Mouse (Mus musculus) liver, adult 2 months (tissue): ENCODE data around the gene Cox8a. TPM values are rescaled to one million over a fixed set of nuclear protein-coding genes. Genes with fewer than 3 reads are reported as not detected.

ENCODE experiments used
- DNase-seq: peaks from one replicate; pipeline ENCODE4 v3.0.0-alpha.2; 2011; ENCODE audit warnings: low read depth, low spot score; ENCODE audit errors: extremely low read depth
- H3K27ac ChIP-seq: fragments of 200-500 bp; replicated peaks from 2 replicates; pipeline ENCODE4 v1.5.1; 2012; ENCODE audit warnings: low read depth, mild to moderate bottlenecking, control low read depth, inconsistent platforms, low read length; ENCODE audit not compliant: insufficient read depth
- H3K27me3 ChIP-seq: fragments of 200-500 bp; 2 replicates; pipeline ENCODE4 v1.6.1; 2012; ENCODE audit warnings: mild to moderate bottlenecking, moderate library complexity, low read length, inconsistent platforms; ENCODE audit not compliant: control insufficient read depth, insufficient read depth
- H3K36me3 ChIP-seq: fragments of 200-500 bp; 2 replicates; pipeline ENCODE4 v1.6.1; 2012; ENCODE audit warnings: low read length, inconsistent platforms; ENCODE audit not compliant: control insufficient read depth, insufficient read depth
- H3K4me1 ChIP-seq: fragments of 200-500 bp; 2 replicates; pipeline ENCODE4 v1.6.1; 2011; ENCODE audit warnings: low read length; ENCODE audit not compliant: control insufficient read depth, insufficient read depth
- H3K4me3 ChIP-seq: fragments of 200-500 bp; 2 replicates; pipeline ENCODE4 v1.5.1; 2011; ENCODE audit warnings: low read depth, mild to moderate bottlenecking, control low read depth, low read length, moderate library complexity; ENCODE audit not compliant: insufficient read depth
- H3K79me2 ChIP-seq: fragments of 200-500 bp; 2 replicates; pipeline ENCODE4 v1.6.1; 2012; ENCODE audit warnings: inconsistent platforms, mild to moderate bottlenecking, low read length, moderate library complexity; ENCODE audit not compliant: control insufficient read depth, insufficient read depth
- H3K9ac ChIP-seq: fragments of 200-500 bp; 2 replicates; pipeline ENCODE4 v1.6.1; 2012; ENCODE audit warnings: low read depth, mild to moderate bottlenecking, control low read depth, inconsistent platforms, low read length
- CTCF ChIP-seq: fragments of 200-500 bp; IDR thresholded peaks from 2 replicates; pipeline ENCODE4 v1.5.1; 2011; ENCODE audit warnings: low read depth, low read length, control low read depth
- POLR2A ChIP-seq: fragments of 200-500 bp; IDR thresholded peaks from 2 replicates; pipeline ENCODE4 v1.6.1; 2011; ENCODE audit warnings: low read length, control low read depth; ENCODE audit not compliant: insufficient read depth; ENCODE audit errors: extremely low read depth
- WGBS: fragments of 180-500 bp; shearing (Covaris S2); methylation state at CpG from one replicate; pipeline ENCODE4 v1.1.7; 2018; 5-methylcytosine and 5-hydroxymethylcytosine counted together
- polyA plus RNA-seq: library from polyadenylated mRNA; depleted of rRNA; stranded (reverse); fragments of >200 nt; gene quantifications from 2 replicates; pipeline ENCODE4 v1.2.3, GENCODE M21; 2012
- total RNA-seq: library from RNA; depleted of rRNA; stranded (reverse); fragments of >200 nt; gene quantifications from 2 replicates; pipeline ENCODE4 v1.2.3, GENCODE M21; 2014

Cox8a gene
- total and polyA plus RNA-seq, 2 experiments = 252 to 1,697 TPM

DNA sequence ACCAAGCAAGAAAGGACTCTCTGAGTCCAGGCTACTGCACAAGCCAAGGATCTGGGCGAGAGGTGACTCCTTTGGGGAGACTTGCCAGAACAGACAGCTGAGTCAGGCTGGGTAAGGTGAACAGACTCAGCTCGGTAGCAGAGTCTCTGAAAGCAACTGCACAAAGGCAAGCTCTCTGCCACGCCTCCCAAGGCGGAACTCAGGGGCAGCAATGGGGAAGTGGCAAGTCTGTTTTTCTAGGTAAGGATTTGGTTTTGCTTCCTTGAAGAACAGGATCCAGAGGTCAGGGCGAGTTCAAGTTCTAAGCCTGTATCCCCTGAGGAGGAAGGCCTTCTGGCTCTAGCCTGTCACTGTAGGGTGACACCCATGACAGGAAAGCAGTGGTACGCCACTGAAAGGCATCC lies 9.1 kb upstream of the Cox8a start:
- no peaks in the 10 kb centered on the region; the same call in none of the 2 replicates for H3K36me3 ChIP-seq
- WGBS = 82% methylated on average over 6 of the region's 6 CpGs
- no peak for DNase-seq
- H3K79me2 ChIP-seq = no peaks in the 10 kb centered on the region
- H3K4me1 ChIP-seq = no peaks in the 10 kb centered on the region
- TF ChIP-seq POLR2A = no peak
- TF ChIP-seq CTCF = no peak
- H3K4me3 ChIP-seq = no peak overlapping the region
- no peaks in the 10 kb centered on the region for H3K27me3 ChIP-seq
- no peak overlapping the region for H3K27ac ChIP-seq
- H3K9ac ChIP-seq = no peak overlapping the region

DNA sequence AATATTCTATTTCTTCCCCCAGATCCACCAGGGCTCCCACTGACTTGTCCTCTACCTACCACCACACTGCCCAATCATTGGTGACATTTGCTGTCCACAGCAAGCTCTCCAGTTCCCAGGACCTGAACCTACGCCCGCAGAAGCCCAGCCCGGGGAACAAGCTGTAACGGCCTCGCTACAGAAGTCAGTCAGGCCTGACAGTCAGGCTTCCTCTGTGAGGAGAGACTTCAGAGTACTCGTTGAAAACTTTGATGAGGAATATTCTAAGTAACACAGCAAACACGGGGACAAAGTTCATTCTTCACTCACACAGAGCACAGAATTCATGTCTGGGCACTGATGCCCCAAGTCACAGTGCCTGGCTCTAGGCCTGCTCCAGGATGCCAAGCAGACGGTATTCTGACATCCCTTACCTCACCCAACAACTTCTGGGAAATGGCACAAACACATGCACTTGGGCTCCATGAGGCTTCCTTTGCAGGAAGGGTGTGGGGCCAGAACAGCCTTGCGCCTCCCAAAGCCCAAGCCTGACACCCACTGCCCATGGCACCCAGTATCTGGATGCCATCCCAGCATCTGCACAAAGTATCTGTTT lies 7.8 kb upstream of the Cox8a start:
- WGBS = 80% methylated on average over 9 of the region's 9 CpGs
- H3K9ac ChIP-seq = no peak overlapping the region
- H3K4me3 ChIP-seq = no peak overlapping the region
- no peaks in the 10 kb centered on the region for H3K4me1 ChIP-seq
- H3K27ac ChIP-seq = no peak overlapping the region
- no peaks in the 10 kb centered on the region for H3K79me2 ChIP-seq
- TF ChIP-seq POLR2A (no peak), CTCF (no peak)
- H3K27me3 ChIP-seq = no peaks in the 10 kb centered on the region
- no peak for DNase-seq
- no peaks in the 10 kb centered on the region; the same call in none of the 2 replicates for H3K36me3 ChIP-seq

DNA sequence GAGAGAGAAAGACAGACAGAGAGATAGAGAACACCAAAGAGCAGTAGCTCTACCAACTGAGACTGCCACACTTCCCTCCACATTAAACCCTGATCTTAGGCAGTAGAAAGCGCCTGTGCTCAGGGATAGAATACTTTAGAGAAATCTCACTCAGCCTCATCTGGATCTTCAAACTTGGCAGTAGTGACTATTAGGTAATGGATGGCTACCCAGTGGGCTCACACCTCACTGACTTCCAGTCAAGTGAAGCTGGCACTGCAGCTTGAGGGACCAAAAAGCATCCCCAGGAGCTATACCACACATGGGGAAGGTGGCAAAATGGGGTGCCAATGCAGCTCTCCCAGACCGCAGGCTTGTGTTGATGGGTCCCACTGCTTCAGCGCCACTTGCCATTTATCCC lies 6.8 kb upstream of the Cox8a start:
- Histone ChIP-seq H3K9ac (no peak overlapping the region), H3K36me3 (no peaks in the 10 kb centered on the region; the same call in 1 of the 2 replicates), H3K27me3 (no peaks in the 10 kb centered on the region), H3K4me3 (no peak overlapping the region), H3K4me1 (no peaks in the 10 kb centered on the region), H3K27ac (no peak overlapping the region), H3K79me2 (no peaks in the 10 kb centered on the region)
- TF ChIP-seq CTCF = no peak
- no peak for TF ChIP-seq POLR2A
- no peak for DNase-seq
- 97% methylated on average over 3 of the region's 3 CpGs for WGBS

DNA sequence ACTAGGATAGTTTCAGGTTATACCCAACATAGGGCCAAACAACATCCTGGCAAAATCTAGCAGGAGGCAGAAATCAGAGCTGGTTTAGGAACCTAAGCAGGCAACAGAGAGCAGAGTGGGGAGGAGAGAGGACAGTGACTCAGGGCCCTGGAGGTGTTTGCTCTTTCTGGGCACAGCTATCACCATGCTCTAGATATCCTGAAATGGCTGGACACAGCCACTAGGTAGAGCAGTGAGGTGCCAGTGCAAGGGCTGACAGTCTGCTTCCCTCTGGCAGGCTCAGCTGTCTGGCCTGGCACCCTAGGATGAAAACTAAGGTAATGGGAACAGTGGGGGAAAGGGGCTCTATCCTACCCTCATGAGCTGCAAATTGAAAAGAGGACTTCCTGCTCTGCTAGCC lies 6.1 kb upstream of the Cox8a start:
- TF ChIP-seq POLR2A (no peak), CTCF (no peak)
- no peaks in the 10 kb centered on the region; the same call in 1 of the 2 replicates for H3K36me3 ChIP-seq
- H3K27ac ChIP-seq = no peak overlapping the region
- no peak overlapping the region for H3K9ac ChIP-seq
- H3K4me3 ChIP-seq = no peak overlapping the region
- no peaks in the 10 kb centered on the region for H3K27me3 ChIP-seq
- no peaks in the 10 kb centered on the region for H3K4me1 ChIP-seq
- no peak for DNase-seq
- no peaks in the 10 kb centered on the region for H3K79me2 ChIP-seq

DNA sequence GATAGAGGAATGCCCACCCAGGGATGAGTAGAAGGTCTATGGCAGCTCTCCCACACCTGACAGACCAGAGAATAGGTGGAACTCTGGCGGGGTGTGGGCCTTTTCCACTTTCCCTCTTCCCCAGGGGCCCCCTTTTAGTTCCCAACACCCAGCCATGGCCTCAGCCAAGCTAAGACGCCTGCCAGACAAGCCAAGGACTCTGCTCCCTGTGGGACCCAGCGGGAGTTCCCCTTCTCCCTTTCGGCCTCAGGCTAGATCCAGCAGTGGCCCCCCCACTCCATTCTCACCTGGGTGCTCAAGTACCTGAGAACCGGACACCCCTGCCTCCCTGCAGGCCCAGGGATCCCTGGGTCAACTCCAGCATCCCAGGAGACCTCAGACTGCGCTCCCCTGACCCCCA lies 4.8 kb upstream of the Cox8a start:
- H3K4me3 ChIP-seq = no peak overlapping the region
- peaks cover 2% of the 10 kb centered on the region; the same call in 1 of the 2 replicates for H3K79me2 ChIP-seq
- no peaks in the 10 kb centered on the region for H3K27me3 ChIP-seq
- H3K4me1 ChIP-seq = no peaks in the 10 kb centered on the region; the same call in 1 of the 2 replicates
- 85% methylated on average over 6 of the region's 6 CpGs for WGBS
- TF ChIP-seq CTCF = no peak
- TF ChIP-seq POLR2A = no peak
- DNase-seq = no peak
- H3K27ac ChIP-seq = no peak overlapping the region
- no peaks in the 10 kb centered on the region; the same call in 1 of the 2 replicates for H3K36me3 ChIP-seq
- H3K9ac ChIP-seq = no peak overlapping the region

DNA sequence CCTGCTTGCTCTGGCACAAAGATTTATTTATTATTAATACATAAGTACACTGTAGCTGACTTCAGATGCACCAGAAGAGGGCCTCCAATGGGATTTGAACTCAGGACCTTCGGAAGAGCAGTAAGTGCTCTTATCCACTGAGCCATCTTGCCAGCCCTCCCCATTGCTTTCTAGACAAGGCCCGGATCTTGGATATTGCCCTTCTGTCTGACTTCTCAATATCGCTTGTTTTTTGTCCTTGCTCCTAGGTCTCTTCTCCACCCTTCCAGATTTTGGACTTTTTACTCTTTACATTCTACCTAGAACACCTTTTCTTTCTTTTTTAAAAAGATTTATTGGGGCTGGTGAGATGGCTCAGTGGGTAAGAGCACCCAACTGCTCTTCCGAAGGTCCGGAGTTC lies 1.3 kb upstream of the Cox8a start:
- TF ChIP-seq CTCF (no peak), POLR2A (no peak)
- Histone ChIP-seq H3K4me1 (peaks cover 15% of the 10 kb centered on the region), H3K79me2 (peaks cover 29% of the 10 kb centered on the region; the same call in 1 of the 2 replicates), H3K9ac (no peak overlapping the region), H3K27me3 (no peaks in the 10 kb centered on the region), H3K27ac (no peak overlapping the region), H3K36me3 (peaks cover 9% of the 10 kb centered on the region; the same call in 1 of the 2 replicates), H3K4me3 (no peak overlapping the region)
- DNase-seq = no peak
- WGBS = 97% methylated on average over 5 of the region's 5 CpGs
